Mouse (Mus musculus): ENCODE data around the gene Prkch.

Prkch gene

DNA sequence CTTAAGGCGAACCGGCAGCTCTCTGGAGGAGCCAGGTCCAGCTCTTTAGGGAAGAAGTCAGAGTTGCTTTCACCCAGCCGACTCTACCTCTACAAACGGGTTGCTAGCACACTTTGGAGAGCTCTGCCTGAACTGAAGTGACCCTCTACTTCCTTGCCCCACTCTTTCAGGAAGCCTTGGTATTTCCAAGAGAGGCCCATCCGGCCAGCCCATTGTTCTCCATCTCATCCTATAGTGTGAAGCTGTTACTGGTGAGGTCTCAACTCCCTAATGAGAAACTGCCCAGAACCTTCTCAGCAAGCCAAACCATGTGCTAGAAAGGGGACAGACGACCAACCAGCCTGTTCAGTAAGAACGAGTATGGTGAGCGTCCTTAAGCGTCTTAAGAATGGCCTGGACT, 1.3 kb upstream of the Prkch start:
- DNase-seq (ENCODE audit: low spot score in 2 of 2): no peak

DNA sequence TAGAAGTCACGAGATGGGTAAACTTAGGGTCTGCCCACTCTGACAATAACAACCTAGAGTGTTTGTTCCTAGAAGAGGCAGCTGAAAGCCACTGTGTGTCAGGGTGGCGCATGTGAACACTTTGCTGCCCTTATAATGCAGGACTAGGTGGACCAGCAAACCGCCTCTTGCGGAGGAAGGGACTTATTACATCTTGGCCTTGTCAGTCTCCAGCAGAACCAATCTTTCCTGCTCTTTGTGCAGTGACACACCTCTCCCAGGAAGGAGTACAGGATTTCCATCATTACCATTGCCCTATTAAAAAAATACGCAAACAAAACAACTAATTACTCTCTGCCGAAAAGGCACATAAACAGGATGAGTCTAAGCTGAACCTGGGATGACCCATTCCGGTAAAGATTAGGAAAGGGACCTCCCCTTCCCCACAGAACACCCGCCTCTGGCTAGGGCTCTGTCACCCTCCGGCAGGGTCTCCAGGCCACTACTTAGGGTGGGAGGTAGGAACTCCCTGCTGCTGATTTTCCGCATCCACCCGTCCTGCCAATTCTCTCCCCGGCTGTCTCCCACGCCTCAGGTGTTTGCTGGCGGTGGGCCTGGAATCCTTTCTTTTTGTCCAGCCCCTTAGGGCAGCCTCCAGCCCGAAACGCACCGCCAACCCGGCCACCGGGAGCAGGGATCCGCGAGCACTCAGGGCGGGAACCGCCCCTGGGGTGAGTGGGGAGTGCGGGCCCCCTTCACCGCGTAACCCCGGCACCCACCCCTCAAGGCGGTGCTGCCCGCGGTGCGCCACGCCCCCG, 585 bp upstream of the Prkch start:
- no peak for DNase-seq (ENCODE audit: low spot score in 2 of 2)

DNA sequence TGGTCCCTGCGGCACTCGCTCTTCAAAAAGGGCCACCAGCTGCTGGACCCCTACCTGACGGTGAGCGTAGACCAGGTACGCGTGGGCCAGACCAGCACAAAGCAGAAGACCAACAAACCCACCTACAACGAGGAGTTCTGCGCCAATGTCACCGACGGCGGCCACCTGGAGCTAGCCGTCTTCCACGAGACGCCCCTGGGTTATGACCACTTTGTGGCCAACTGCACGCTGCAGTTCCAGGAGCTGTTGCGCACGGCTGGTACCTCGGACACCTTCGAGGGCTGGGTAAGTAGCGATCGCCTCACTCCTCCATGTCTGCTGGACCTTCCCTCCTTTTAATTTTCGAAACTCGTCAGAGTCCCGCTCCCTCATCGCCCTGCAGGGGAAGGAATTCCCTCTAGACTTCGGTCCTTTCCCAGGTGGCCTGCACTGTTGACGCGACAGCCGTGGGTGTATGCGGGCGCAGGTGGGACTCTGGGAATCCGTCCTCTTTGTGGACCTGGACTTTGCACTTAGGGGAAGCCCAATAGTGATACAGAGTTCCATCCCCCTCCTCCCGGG, 725 bp downstream of the Prkch start:
- peak in 1 of 2 experiments; percentile 60 for DNase-seq (ENCODE audit: low spot score in 2 of 2)

DNA sequence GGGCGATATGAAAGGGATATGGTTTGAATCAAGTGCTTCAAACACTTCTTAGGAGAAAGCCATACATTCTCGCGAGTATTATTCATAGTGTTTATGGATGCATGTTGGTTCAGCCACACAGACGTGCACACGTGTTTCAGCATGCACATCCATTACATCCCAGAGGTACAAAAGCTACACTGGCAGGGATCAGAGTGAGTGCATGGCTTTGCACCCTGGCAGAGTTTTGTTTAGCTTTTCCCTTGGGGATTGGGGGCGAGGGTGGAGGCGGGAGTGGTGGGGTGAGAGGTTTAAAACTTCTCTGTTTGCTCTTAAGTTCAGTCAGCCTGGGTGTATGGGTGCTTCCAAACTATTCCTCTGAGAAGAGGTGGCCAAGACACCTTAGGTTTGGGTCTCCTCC, 1.3 kb downstream of the Prkch start:
- peak in 1 of 2 experiments; percentile 52 for DNase-seq (ENCODE audit: low spot score in 2 of 2)

DNA sequence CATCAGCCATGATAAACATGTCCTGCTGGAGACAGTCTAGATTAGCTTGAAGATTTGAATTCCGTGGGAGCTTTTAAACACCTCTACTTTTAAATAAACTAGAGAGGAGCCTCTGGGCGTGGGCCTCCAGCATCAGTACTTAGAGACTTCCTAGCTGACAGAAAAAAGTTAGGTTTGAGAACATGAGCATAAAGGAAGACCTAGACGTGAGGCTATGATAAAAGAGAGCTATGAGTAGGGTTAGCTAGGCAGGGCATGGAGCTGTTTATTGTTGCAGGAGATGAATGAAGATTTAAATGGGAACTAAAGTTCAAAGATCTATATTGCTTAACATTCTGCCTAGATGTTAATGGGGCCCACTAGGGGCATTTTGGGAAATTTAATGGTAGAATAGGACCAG, 2.7 kb downstream of the Prkch start:
- no peak for DNase-seq (ENCODE audit: low spot score in 2 of 2)

DNA sequence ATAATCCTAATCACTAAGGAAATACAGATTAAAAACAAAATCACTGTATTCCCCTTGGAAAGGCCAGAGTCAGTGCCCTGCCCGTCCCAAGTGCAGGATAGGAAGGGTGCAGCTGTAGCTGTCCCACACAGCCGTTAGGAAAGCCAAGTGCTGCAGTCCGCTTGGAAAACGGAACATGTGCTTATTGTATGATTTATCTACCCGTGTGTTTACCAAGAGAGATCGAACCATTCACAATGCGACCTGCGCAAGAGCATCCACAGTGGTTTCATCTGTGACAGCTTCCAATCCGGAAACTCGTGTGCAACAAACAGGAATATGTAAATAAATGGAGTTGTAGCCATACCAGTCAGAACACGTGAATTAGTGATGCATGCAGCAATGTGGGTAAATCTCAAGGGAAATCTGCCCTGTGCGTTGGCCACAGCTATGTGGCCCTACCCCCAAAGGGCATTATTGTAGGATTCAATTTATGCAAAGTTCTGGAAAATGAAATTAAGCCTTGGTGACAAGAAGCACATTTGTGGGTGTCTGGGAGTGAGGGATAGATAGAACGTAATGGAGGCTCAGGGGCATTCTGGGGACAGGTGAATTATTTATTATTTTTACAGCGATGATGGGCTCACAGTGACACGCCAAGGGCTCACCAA, 6.2 kb downstream of the Prkch start:
- no peak for DNase-seq (ENCODE audit: low spot score in 2 of 2)

DNA sequence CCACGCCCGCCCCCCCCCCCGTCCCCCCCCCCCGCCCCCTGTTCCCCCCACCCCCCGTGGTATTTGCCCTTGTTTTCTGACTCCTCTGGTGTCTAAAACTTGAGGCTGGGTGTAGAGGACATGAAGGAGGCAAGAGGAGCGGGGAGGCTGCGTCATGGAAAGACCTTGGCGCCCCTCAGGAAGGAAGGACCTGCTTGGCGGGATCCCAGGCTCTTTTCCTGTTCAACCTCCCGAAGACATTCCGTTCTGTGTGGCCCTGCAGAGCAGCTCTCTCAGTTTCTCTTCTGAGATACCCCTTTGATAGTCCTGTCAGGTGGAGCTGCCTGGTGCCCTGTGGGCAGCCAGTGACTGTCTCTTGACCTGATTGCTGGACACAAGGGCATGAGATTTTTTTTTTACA, 7.0 kb downstream of the Prkch start:
- no peak for DNase-seq (ENCODE audit: low spot score in 2 of 2)

DNA sequence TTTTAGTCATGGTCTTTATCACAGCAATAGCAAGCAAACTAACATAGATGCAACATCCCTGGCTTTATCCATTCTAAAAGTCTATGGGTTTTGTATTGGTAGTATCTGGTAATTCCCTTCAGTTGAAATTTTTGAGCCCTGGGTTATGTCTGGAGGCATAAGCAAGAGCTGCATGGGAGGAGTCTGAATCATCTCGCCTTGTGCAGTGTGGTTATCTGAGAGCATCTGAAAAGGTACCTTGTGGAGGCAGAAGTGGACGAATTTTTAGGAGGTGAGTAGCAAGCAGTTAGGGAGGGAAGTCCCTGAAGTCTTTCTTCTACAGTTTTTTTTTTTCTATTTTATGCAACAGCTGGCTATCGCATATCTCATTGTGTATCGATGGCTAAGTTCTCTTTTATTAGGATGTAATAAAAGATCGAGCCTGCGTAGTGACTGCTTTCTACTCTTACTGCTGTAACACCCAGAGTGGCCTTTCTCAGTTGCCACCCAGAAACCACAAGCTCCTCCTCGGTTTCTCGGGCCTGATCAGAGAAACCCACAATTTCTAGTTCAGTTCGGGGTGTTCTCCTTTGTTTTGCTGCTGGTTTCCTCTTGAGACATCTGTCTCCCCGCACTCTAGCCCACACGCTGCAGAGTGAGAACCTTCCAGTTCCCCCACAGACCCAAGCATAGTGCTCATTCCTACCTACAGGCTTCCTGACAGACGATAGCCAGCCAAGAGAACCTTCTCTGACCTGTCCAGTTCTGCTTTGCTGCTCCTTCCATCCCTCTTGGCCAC, 8.6 kb downstream of the Prkch start:
- no peak for DNase-seq (ENCODE audit: low spot score in 2 of 2)

DNA sequence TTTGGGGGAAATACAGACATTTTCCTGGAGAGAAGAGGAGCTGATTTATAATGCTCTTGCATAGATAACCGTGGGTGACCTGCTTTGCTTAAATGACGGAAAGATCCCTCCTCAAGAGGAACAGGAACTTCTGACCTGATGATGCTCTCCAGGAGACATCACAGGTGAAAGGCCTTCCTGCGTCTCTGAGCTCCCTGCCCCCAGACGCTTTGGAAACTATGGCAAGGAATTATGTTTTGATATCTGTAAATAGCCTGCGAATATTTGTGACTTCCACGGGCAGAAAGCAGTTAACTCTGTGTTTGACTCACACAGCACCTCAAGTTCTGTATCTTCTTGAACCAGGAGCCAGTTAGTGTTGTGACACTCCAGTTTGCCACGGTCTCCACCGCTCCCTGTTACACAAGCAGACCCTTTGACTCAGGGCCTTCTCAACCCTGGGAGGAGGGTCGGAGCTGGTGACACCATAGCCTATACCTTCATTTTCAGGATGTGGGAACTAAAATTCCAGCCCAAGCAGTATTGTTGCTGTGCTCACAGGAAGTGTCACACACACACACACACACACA, 9.7 kb downstream of the Prkch start:
- DNase-seq (ENCODE audit: low spot score in 2 of 2): no peak

DNA sequence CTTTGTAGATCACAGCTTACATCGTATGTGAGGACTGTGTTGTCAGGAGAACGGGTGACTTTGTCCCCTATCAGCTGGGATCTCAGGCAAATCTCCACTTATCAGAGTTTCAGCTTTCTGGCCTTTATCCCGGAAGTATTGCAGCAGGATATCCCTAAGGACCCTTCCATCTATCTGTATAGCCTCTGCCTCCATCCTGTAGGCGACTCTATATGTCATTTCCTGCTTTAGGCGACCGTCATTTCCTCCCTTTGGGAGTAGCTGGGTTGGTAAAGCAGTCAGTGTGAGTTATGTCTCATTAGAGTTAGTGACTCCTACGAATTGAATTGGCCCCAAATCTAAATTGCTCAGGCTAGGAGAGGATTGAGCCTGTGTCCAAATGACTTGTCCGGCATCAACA, 10.6 kb downstream of the Prkch start:
- no peak for DNase-seq (ENCODE audit: low spot score in 2 of 2)

DNA sequence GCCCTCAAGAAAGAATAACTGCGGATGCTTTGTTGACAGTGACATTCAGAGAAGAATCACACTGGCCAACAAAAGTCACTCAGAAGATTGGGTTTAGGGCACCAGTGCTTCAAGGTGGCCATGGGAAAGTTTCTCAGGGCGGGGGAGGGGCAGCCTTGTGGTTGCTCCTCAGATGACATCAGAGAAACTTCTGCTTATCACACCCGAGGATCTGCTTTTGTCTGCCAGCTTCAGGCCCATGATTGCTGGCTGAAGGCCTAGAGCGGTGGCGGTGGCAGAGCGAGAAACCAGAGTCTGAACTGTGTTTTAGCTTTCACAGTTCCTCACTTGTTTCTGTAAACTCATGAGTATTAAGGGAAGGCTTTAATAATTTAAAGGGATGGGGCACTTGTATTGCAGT, 13.6 kb downstream of the Prkch start:
- peak in 1 of 2 experiments; percentile 35 for DNase-seq (ENCODE audit: low spot score in 2 of 2)

DNA sequence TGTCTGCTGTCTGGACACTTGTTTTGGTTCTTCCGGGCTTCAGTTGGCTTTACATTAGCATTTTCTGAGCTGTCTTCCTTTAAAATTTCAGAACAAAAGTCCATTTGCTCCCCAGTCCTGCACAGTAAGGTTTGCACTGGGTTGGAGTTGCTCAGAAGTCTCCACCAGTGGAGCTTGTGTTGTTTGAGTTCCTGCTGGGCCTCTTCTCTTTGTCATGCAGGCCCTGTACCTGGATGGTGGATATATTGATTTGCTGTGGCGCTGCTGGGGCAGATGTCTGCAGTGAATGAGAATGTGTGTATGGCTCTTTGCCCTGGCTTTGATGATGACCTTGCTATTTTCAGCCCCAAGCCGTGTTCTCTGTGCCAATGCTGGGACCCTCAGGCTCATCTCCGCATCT, 15.9 kb downstream of the Prkch start:
- DNase-seq (ENCODE audit: low spot score in 2 of 2): no peak

DNA sequence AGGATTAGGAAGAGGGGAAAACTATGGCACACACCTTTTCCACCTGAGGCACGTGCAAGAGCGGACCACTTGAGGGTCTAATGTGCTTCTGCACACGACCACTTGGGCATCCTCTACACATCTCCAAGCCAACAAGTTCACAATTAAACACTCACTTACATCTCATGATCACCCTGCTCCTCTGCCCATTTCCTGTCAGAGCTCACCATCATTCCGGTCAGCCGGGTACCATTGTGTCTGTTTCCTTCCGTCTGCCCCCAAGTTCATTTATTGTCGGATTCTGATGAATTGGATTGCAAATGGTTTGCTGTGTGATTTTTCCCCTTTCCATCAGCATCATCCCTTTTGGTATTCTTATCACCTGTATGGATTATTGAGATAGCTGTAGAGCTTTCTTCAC, 18.4 kb downstream of the Prkch start:
- no peak for DNase-seq (ENCODE audit: low spot score in 2 of 2)

DNA sequence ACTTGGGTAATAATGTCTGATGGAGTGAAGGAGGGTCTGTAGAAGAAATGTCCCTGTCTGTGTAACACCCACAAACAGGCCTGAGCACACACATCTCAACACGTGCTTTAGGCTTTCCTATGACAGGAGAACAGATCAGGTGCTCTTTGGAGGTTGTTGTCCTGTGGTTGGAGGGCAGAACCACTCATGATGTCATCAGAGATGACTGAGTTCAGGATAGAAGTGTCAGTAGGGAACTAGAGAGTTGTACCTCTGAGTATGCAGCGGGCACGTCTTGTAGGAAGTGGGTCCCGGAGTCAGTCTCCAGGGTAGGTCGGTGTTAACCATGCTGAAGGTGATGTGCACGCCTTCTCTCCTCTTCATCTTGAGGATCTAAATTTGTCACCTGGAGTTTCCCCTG, 19.1 kb downstream of the Prkch start:
- DNase-seq (ENCODE audit: low spot score in 2 of 2): no peak

DNA sequence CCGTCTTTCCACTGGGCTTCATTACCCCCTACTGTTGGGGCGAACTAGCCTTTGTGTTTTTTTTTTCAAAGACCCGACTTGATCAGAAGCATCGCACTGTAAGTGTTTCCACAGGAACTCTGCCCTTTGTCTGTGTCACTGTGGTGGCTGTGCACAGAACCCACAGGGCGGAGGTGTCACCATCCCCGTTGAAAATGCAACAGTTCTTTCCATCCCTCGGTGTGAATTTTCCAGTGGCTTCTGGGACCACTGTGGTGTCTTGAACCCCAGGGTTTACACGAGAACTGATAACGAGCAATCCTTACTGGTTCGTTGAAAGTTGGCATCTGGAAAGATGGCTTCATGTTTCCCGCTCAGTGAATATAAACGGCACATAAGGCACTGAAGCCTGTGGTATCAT, 20.2 kb downstream of the Prkch start:
- no peak for DNase-seq (ENCODE audit: low spot score in 2 of 2)

DNA sequence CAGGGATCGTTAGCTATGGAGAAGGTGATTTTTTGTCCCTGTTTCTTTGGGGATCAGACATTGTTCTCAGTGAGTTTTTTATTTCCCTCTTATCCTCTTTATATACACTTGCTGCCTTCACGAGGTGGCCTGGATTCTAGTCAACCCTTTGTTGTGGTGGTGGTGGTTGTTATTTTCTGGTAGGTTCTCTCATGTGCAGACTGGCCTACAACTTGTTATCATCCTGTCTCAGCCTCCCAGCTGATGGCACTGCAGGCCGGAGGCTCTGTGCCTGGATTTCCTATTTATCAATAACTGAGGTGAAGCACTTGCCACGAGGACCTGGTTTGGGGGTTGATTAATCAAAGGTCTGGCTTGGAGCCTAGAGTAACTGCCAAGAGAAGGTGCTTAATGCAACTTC, 20.6 kb downstream of the Prkch start:
- no peak for DNase-seq (ENCODE audit: low spot score in 2 of 2)

DNA sequence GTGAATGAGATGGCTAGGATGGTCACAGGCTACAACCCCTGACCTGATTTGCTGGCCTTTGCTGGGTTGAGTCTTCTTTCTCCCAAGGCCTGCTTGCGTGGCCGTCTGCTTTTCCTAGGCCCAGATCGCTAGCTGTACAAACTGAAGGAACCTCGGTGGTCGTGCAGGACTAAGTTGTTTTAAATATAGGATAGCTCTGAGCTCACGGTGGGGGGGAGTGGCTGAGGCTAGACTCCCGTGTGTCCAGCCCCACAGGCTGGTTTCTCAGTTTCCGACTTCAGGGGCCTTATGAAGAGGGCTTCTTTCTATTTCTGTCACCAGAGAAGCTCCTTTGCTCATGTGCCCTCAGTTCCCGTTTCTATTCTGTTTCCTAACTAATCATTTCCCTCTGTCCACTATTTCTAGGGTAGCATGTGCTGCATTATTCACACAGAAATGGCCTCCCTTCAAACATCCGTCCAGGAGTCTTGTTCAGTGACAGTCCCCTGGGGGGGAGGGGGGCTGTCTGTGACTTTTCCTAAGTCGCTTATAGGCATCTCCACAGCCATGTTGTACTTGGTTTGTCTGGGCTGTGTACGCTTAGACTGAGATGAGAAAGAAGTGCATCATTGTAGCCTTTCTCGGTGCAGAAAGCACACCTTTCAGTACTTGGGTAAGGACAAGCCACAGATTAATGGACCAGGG, 22.9 kb downstream of the Prkch start:
- no peak for DNase-seq (ENCODE audit: low spot score in 2 of 2)

DNA sequence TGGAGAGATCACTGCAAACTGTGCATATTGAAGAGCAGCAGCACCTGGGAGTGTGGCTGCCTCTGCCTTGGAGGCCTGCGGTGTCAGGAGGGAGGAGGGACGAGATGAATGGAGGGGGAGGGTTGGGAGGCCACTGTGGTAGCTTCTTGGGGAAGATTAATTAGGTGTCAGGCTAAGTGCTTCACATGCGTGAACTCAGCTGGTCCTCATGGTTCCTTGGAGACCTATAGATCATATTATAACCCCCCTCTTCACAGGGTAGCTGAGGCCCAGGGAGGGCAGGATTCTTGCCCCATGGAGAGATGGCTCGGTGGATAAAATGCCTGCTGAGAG, 23.4 kb downstream of the Prkch start:
- no peak for DNase-seq (ENCODE audit: low spot score in 2 of 2)

DNA sequence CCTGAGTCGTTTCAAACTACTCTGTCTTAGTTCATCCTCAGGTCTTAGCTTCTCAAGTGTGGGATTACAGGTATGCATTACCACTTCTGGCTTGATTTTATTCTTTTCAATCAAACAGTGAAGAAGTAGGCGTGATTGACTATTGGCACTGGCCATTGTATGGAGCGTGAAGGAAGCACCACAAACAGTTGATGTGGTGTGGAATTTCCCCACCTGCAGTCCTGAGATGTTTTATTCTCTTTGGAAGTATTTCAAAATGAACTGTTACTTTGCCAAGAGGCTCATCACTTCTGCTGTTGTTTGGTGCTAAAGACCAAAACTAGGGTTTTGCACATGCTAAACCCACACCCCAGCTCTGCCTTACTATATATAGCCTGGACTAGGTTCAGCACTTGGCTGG, 24.7 kb downstream of the Prkch start:
- no peak for DNase-seq (ENCODE audit: low spot score in 2 of 2)

DNA sequence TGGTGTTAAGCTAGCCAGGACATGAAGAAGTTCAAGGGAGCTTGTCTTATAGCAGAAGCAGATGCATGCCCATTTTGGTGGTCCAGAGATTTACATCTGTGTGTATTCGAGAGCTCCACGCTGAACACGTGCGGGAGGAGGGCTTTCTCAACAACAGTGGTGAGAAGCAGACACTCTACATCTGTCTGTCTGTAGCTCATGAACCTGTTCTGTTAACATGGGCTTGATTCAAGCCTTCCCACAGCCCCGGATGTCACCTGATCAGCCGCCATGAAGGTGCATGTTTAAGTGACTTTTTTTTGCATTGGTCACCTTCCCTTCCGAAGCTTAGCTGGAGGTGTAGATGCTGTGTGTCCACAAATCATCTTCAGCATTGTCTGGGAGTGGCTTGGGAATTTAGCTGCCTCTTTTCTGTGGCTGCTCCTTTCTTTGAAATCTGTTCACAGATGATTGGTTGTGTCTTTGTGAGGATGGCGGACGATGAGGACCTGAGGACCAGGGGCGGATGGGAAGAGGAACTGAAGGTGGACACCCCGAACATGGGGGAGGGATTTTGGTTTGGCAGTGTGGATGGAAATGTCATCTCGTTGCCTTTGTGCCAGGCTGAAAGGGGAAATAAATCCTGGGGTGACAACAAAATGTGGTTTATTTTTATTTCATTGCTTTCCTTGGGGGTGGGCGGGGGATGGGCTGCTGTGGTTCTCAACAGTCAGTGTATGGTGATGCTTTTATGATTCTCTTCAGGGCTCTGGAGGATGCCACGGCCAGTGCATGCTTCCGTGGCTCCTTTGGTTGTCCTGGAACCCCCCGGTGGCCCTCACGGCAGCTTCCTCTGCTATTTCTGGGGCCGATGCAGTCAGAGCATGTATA, 25.3 kb downstream of the Prkch start:
- DNase-seq (ENCODE audit: low spot score in 2 of 2): no peak
